Mouse (Mus musculus) forebrain, embryonic 16.5 days (tissue): ENCODE measurements around the gene Ak1. TPM values are rescaled to one million over a fixed set of nuclear protein-coding genes. Genes with fewer than 3 reads are reported as not detected.

Experiments
- ATAC-seq: fragments of 200-750 bp; cut with Nextera tagmentation; 2 replicates; pipeline ENCODE4 v1.8.0; 2017; ENCODE audit warnings: mild to moderate bottlenecking, moderate library complexity
- H3K27ac ChIP-seq: fragments of 300-500 bp; sonication (generic); 2 replicates; pipeline ENCODE4 v1.5.1; 2014; ENCODE audit warnings: low read length, control low read depth
- H3K27me3 ChIP-seq: fragments of 300-500 bp; sonication (generic); replicated peaks from 2 replicates; pipeline ENCODE4 v1.6.1; 2014; ENCODE audit warnings: low read length; ENCODE audit not compliant: control insufficient read depth, insufficient read depth
- H3K36me3 ChIP-seq: fragments of 300-500 bp; sonication (generic); 2 replicates; pipeline ENCODE4 v1.6.1; 2014; ENCODE audit not compliant: control insufficient read depth, insufficient read depth
- H3K4me1 ChIP-seq: fragments of 300-500 bp; sonication (generic); replicated peaks from 2 replicates; pipeline ENCODE4 v1.6.1; 2014; ENCODE audit warnings: low read length; ENCODE audit not compliant: control insufficient read depth, insufficient read depth
- H3K4me2 ChIP-seq: fragments of 300-500 bp; sonication (generic); 2 replicates; pipeline ENCODE4 v1.6.1; 2014; ENCODE audit warnings: mild to moderate bottlenecking, low read length, control low read depth
- H3K4me3 ChIP-seq: fragments of 300-500 bp; sonication (generic); replicated peaks from 2 replicates; pipeline ENCODE4 v1.5.1; 2014; ENCODE audit warnings: mild to moderate bottlenecking, low read length, control low read depth
- H3K9ac ChIP-seq: fragments of 300-500 bp; sonication (generic); replicated peaks from 2 replicates; pipeline ENCODE4 v1.6.1; 2014; ENCODE audit warnings: low read depth, low read length, control low read depth
- H3K9me3 ChIP-seq: fragments of 300-500 bp; sonication (generic); 2 replicates; pipeline ENCODE4 v1.6.1; 2016; ENCODE audit warnings: low read length; ENCODE audit not compliant: control insufficient read depth
- WGBS: fragments of 180-500 bp; shearing (Covaris S2); extraction: QIAGEN DNeasy Blood & Tissue Kit; methylation state at CpG from one replicate; pipeline ENCODE4 v1.1.7; 2014; 5-methylcytosine and 5-hydroxymethylcytosine counted together
- polyA plus RNA-seq: library from polyadenylated mRNA; unstranded; fragments of >200 nt; fragmentation: Nextera tagmentation; extraction: Ambion mirVana; gene quantifications from 2 replicates; pipeline ENCODE4 v1.2.1, GENCODE M21; 2015

Ak1 gene
- polyA plus RNA-seq, 1 experiment from 2014 or later = 91.2 TPM

GRCm38 (mm10) chr2:32668176-32668575, 46.6 kb downstream of the Ak1 start:
- H3K27ac ChIP-seq = no peak overlapping the region

DNA sequence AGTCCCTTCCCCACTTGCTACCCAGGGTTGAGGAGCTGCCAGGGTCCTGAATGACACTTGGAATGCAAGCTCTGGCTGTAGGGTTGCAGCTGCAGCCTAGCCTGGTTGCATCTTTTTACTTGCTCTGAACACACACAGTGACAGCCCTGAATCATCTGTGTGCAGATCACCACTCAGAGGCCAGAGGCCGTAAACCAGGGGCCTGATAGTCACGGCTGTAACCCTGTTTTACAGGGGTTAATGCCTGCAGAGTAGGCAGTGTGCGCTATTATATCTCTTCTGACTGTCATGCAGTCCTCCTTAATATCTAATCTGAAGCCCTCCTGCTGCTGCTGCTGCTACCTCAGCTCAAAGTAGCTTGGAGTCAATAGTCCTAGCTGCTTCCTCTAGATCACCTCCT, 48.3 kb downstream of the Ak1 start:
- no peaks in the 10 kb centered on the region for H3K9me3 ChIP-seq
- no peak for ATAC-seq
- H3K4me2 ChIP-seq = no peak overlapping the region
- no peak overlapping the region for H3K4me3 ChIP-seq
- no peaks in the 10 kb centered on the region for H3K4me1 ChIP-seq
- H3K27ac ChIP-seq = no peak overlapping the region
- no peaks in the 10 kb centered on the region for H3K36me3 ChIP-seq
- H3K27me3 ChIP-seq = no peaks in the 10 kb centered on the region
- 88% methylated on average over 3 of the region's 3 CpGs for WGBS
- no peak overlapping the region for H3K9ac ChIP-seq

More at GRCm38 (mm10) chr2:32668176-32668575, 46.6 kb downstream of the Ak1 start:
- no peaks in the 10 kb centered on the region for H3K36me3 ChIP-seq
- no peaks in the 10 kb centered on the region for H3K27me3 ChIP-seq
- H3K9me3 ChIP-seq = no peaks in the 10 kb centered on the region
- no peak overlapping the region for H3K9ac ChIP-seq
- 70% methylated on average over 7 of the region's 7 CpGs for WGBS
- H3K4me1 ChIP-seq = no peaks in the 10 kb centered on the region
- no peak overlapping the region for H3K4me2 ChIP-seq
- ATAC-seq = no peak
- no peak overlapping the region for H3K4me3 ChIP-seq

DNA sequence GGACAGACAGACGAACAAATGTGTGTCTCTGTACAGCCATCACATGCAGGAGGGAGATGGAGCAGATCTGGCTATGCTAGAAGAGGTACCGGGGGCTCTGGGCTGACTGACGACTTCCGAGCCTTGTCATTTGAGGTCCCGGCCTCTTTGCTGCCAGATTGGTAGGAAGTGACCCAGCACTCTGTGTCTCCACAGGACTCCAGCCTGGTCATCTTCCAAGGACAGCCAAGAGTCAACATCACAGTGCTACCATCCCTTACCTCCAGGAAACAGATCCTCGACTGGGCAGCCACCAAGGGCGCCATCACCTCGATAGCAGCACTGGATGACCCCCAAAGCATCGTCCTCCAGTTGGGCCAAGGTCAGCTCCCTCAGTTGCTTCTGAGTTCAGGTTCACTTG, 49.6 kb downstream of the Ak1 start:
- no peak for ATAC-seq
- H3K4me3 ChIP-seq = no peak overlapping the region
- no peak overlapping the region for H3K9ac ChIP-seq
- H3K36me3 ChIP-seq = no peaks in the 10 kb centered on the region
- H3K27me3 ChIP-seq = no peaks in the 10 kb centered on the region
- no peaks in the 10 kb centered on the region for H3K4me1 ChIP-seq
- 92% methylated on average over 9 of the region's 9 CpGs for WGBS
- no peak overlapping the region for H3K27ac ChIP-seq
- no peaks in the 10 kb centered on the region for H3K9me3 ChIP-seq
- H3K4me2 ChIP-seq = no peak overlapping the region

DNA sequence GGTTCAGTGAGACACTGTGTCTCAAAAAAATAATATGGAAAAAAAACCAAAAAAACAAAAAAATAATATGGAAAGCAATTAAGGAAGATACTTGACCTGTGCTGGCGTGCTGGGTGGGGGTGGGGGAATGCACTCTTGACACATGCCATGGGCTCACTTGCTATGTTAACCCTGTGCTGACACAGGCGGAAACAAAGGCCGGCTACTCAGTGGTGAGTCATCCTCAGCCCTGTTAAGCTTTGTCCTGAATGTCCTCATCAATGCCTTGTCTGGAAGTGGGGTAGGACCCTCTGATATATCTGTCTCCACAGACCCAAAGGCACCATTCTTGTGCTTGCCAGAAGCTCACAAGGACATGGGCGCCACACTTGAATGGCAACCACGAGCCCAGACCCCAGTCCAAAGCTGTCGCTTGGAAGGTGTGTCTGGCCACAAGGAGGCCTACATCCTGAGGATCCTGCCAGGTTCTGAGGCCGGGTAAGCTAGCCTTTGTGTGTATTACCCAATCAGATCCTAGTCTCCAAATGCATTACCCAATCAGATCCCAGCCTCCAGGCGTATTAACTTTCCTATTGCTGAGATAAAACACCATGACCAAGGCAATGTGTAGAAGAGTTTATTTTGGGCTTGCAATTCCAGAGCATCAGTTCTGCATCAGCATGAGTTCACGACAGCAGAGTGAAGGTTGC, 50.5 kb downstream of the Ak1 start:
- H3K9me3 ChIP-seq = no peaks in the 10 kb centered on the region
- H3K4me1 ChIP-seq = no peaks in the 10 kb centered on the region
- no peaks in the 10 kb centered on the region for H3K27me3 ChIP-seq
- no peak for ATAC-seq
- no peak overlapping the region for H3K27ac ChIP-seq
- 68% methylated on average over 9 of the region's 9 CpGs for WGBS
- no peak overlapping the region for H3K4me2 ChIP-seq
- H3K36me3 ChIP-seq = no peaks in the 10 kb centered on the region
- no peak overlapping the region for H3K4me3 ChIP-seq
- no peak overlapping the region for H3K9ac ChIP-seq

GRCm38 (mm10) chr2:32673176-32673917, 51.8 kb downstream of the Ak1 start:
- Histone ChIP-seq H3K4me1 (no peaks in the 10 kb centered on the region), H3K36me3 (no peaks in the 10 kb centered on the region), H3K27ac (no peak overlapping the region), H3K9me3 (no peaks in the 10 kb centered on the region), H3K27me3 (no peaks in the 10 kb centered on the region), H3K4me3 (no peak overlapping the region), H3K4me2 (no peak overlapping the region), H3K9ac (no peak overlapping the region)
- no peak for ATAC-seq
- WGBS = 80% methylated on average over 16 of the region's 16 CpGs

- H3K9me3 ChIP-seq = no peaks in the 10 kb centered on the region
- H3K36me3 ChIP-seq = no peaks in the 10 kb centered on the region
- H3K27ac ChIP-seq = no peak overlapping the region
- H3K9ac ChIP-seq = no peak overlapping the region
- no peak overlapping the region for H3K4me3 ChIP-seq
- ATAC-seq = no peak
- no peak overlapping the region for H3K4me2 ChIP-seq
- no peaks in the 10 kb centered on the region for H3K4me1 ChIP-seq
- WGBS = 84% methylated on average over 3 of the region's 3 CpGs
- H3K27me3 ChIP-seq = no peaks in the 10 kb centered on the region
These were observed 55.3 kb downstream of the Ak1 start for GRCm38 (mm10) chr2:32676821-32677220.

GRCm38 (mm10) chr2:32677683-32678082, 56.1 kb downstream of the Ak1 start:
- Histone ChIP-seq H3K4me1 (no peaks in the 10 kb centered on the region), H3K36me3 (no peaks in the 10 kb centered on the region), H3K4me2 (no peak overlapping the region), H3K4me3 (no peak overlapping the region), H3K9ac (no peak overlapping the region), H3K9me3 (no peaks in the 10 kb centered on the region), H3K27me3 (no peaks in the 10 kb centered on the region), H3K27ac (no peak overlapping the region)
- no peak for ATAC-seq
- WGBS = 96% methylated on average over 7 of the region's 7 CpGs

DNA sequence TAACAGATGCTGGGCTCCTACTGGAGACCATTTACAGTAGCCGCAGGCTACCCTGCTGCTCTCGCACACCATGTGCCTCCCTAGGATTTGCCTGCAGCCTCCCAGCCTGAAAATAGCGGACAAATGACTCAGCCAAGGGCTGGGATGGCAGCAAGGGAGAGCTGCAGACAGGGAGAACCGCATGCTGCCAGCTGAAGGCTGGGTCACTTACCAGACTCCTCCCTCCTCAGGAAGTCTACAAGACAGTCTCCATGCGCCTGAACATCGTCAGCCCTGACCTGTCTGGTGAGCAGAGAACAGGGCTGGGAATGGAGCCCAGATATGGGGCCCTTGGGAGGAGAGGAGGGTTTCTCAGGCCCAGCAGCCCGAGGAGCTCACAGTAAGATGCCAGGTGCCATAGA, 58.5 kb downstream of the Ak1 start:
- H3K9me3 ChIP-seq = no peaks in the 10 kb centered on the region
- no peaks in the 10 kb centered on the region for H3K27me3 ChIP-seq
- ATAC-seq = no peak
- H3K4me2 ChIP-seq = no peak overlapping the region
- peaks cover 7% of the 10 kb centered on the region; the same call in 1 of the 2 replicates for H3K36me3 ChIP-seq
- no peak overlapping the region for H3K27ac ChIP-seq
- no peak overlapping the region for H3K4me3 ChIP-seq
- H3K9ac ChIP-seq = no peak overlapping the region
- WGBS = 64% methylated on average over 7 of the region's 7 CpGs
- H3K4me1 ChIP-seq = no peaks in the 10 kb centered on the region

GRCm38 (mm10) chr2:32680961-32681650, 59.5 kb downstream of the Ak1 start:
- no peaks in the 10 kb centered on the region for H3K27me3 ChIP-seq
- H3K36me3 ChIP-seq = peaks cover 8% of the 10 kb centered on the region; the same call in 1 of the 2 replicates
- H3K4me3 ChIP-seq = no peak overlapping the region
- H3K4me1 ChIP-seq = no peaks in the 10 kb centered on the region
- 89% methylated on average over 19 of the region's 19 CpGs for WGBS
- no peaks in the 10 kb centered on the region for H3K9me3 ChIP-seq
- ATAC-seq = no peak
- H3K9ac ChIP-seq = no peak overlapping the region
- H3K27ac ChIP-seq = no peak overlapping the region
- no peak overlapping the region for H3K4me2 ChIP-seq
